Mouse (Mus musculus) CD8-positive naive resting alpha-beta T cell, adult 2 months (primary cell): ENCODE results near the gene Hist1h4h.
A peak's percentile ranks its signal among the peaks of the same experiment; 100 is the strongest.
"Not testable (repeated sequence)": the region's sequence is repeated elsewhere in the genome, so short reads cannot be mapped to it uniquely, and the experiment has no call there.

Experiments
- DNase-seq, 2 experiments: peaks; one replicate each; pipeline ENCODE4 v3.0.0; 2022; ENCODE audit warnings: low read depth in 2 of 2, low spot score in 2 of 2

The Hist1h4h gene

DNA sequence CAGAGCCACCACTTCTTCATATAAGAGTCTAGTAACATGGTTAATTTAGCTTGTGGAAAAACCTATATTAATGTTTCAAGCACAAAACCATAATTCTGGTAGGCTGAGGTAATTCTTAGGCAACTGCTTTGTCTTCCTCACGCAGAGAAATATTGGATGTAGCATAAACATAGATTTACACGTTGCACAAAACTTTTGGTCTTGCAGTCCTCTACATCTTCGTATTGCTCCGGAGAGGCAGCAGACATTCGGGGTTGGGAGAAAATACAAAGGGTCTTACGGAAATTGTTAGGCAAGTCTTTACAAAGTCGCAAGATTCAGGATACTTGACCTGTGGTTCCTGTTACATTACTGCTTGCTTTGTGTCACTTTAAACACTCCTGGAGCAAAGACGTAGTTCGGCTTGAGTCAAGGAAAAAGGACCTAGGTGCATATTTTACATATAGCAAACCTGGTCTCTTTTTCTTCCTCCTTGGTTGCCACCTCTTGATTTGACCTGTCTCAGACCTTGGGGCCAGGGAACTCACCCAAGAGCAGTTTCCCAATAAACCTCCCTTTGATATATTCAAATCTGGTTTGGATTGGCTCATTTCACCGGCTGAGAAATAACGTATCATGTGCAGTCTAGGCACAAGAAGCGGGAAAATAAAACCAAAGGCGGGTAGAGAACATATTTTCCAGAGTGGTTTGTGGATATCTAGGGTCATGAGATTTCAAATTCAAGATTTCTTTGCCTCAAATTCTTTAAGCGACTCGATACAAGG, 3.7 kb downstream of the Hist1h4h start:
- DNase-seq: no peak

DNA sequence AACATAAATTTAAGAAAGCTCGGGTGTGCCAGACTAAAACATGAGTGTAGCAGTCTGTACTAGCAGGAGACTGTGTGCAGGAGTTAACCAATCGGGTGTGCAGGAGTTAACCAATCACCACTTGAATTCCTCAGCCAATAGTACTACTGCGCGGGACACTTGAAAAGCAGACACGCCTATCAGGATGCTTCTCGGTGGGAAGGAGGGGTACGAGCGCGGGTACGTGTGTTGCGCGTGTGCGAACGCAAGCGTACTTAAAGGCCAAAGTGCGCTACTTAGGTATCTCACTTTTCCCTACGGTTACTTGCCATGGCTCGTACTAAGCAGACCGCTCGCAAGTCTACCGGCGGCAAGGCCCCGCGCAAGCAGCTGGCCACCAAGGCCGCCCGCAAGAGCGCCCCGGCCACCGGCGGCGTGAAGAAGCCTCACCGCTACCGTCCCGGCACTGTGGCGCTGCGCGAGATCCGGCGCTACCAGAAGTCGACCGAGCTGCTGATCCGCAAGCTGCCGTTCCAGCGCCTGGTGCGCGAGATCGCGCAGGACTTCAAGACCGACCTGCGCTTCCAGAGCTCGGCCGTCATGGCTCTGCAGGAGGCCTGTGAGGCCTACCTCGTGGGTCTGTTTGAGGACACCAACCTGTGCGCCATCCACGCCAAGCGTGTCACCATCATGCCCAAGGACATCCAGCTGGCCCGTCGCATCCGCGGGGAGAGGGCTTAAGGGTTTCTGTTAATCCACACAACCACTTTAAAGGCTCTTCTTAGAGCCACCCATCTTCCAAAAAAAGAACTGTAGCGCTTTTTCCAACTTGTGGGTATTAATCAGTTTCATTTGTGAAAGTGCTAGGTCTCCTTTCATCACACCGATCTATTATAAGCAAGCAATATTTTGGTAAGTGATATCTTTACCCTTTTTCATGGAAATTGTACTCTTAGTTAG, 4.6 kb downstream of the Hist1h4h start, which contains the start of gene Hist1h3g:
Gene Hist1h3g (plus strand): TSS at position 286 of the 939 bp plus-strand sequence.
- peak; percentile 65 to 81 for DNase-seq

DNA sequence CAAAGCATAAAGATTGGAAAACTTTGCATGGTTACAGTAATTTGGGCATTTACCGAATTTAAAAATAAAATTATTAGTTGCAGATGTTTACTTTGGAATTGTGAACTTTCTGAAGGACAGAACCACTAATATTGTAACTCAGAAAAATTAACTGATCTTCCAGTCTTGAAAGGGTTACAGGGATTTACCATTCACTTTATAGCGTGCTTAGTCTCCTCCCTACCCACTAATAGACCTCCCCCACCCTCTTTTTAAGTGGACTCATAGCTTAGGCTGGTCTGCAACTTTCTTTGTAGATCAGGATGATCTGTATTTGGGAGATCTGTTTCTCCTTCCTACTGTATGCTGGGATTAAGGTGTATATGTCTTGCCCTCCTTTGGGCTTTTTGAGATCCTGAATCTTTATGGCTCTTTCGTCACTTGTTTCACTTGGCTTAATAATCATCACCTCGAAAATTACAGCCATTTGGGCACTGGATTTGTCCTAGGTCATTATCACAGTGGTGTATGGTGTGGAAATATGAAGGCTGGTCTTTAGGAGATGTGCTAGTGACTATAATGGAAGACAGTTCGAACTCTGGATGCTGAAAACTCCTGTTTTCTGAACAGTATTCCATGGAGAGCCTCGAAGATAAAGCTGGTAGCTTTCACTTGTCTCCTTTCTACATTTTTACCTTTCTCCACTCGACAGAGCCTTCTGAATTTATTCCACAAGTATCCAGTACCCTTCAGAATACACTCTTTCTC, 5.4 kb downstream of the Hist1h4h start:
- no peak for DNase-seq

DNA sequence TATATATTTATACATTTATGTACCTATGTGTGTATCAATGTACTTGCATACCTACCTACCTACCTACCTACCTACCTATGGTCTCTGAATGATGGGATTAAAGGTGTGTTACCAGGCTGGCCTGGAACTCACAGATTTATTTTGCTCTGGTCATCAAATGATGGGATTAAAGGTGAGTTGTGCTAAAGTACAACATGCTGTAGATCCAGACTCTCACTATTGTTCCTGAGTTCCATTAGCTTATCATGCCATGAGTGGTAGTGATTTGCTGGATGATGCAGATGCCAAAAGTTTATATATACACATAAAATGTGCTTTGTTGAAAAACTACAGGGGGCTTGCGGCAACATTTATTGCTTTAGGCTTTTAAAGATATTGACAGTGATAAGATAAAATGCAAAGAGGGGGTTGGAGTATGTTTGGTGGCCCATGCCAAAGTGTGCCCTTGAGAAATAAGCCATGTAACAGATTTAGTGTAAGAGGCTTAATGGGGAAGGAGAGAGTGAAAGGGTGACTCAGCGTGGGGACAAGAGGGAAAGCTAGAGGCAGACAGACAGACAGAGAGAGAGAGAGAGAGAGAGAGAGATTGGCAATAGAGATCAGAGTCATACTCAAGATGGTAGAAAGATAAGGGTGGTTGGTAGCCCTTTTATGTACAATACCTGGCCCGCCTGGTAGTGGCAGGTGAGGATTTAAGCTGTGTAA, 6.3 kb downstream of the Hist1h4h start:
- no peak for DNase-seq

DNA sequence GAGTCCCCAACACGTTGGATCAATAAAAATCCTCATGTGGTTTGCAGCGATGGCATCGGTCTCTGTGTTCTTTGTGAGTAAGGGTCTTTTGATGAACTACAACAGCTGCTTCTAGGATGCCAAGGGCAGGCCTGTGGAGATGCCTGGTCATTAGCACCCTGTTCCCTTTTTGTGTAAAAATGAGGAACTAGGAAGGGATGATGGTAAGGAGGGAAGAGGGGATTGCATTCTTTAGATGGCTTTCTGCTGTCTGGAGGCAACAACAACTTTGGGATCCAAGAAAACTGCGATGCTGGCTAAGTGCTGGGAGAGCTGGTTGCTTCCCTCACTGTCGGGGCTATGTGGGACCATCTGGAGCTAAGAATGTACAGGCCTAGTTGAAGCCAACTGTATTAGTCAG, 7.4 kb downstream of the Hist1h4h start:
- no peak for DNase-seq

DNA sequence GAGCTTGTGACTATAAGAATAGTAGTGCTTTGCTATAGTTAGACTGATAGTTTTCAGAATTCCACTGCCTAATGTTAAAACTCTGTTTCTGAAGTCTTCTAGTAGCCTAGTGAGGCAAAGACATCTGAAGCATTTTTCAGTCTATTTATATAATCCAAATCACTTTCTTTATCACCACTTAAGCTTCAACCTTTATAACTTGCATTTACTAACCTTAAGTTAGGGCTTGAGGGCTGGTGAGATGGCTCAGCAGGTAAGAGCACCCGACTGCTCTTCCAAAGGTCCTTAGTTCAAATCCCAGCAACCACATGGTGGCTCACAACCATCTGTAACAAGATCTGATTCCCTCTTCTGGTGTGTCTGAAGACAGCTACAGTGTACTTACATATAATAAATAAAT, 9.0 kb downstream of the Hist1h4h start:
- DNase-seq: not testable (repeated sequence)

DNA sequence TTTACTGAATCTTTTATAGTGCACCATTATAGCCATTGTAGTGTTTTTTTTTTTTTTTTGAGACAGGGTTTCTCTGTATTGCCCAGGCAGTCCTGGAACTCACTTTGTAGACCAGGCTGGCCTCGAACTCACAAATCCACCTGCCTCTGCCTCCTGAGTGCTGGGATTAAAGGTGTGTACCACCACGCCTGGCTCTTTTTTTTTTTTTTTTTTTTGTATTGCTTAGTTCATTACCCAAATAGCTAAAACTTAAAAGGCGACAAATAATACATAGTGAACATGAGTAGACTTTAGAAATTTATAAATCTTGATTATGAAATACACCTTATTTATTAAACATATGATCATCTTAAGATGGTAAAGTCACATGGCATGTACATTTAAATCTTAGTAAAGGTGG, 10.6 kb downstream of the Hist1h4h start:
- DNase-seq: no peak

DNA sequence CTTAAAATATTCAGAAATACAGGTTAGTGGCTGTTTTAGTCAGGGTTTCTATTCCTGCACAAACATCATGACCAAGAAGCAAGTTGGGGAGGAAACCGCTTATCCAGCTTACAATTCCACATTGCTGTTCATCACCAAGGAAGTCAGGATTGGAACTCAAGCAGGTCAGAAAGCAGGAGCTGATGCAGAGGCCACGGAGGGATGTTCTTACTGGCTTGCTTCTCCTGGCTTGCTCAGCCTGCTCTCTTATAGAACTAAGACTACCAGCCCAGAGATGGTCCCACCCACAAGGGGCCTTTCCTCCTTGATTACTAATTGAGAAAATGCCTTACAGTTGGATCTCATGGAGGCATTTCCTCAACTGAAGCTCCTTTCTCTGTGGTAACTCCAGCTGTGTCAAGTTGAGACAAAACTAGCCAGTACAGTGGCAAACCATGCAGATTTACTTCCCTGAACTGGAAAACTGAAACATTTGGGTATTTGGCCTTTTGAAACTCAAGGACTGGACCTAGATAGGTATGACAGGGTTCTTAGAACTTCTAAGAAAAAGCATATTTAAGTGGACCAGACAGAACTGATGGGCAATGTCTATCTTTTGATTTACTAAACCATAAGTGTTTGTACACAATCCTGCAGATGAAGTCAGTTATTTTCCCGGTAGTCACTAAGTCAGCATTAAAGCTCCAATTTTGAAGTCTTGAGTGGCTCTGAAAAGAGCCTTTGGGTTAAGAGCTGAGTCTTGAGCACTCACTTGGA, 11.6 kb downstream of the Hist1h4h start:
- not testable (repeated sequence) for DNase-seq

DNA sequence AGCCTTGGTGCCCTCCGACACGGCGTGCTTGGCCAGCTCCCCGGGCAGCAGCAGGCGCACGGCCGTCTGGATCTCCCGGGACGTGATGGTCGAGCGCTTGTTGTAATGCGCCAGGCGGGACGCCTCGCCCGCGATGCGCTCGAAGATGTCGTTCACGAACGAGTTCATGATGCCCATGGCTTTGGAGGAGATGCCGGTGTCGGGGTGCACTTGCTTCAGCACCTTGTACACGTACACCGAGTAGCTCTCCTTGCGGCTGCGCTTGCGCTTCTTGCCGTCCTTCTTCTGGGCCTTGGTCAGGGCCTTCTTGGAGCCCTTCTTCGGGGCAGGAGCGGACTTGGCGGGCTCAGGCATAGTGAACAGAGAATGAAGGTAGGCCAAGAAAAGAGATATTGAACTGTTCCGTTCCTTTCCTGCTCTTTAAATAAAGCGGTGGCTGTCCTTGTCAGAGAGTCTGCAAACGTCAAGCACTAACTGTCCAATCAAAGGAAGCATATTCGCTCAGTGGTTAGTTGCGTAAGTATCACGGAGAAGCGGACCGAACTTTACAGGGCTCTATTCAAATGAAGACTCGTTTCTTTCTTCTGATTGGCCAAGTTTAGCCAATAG, 12.3 kb downstream of the Hist1h4h start, which contains the start of gene Hist1h2bh:
Gene Hist1h2bh (minus strand): TSS at position 394 of the 609 bp plus-strand sequence.
- DNase-seq: peak; percentile 61 to 66

DNA sequence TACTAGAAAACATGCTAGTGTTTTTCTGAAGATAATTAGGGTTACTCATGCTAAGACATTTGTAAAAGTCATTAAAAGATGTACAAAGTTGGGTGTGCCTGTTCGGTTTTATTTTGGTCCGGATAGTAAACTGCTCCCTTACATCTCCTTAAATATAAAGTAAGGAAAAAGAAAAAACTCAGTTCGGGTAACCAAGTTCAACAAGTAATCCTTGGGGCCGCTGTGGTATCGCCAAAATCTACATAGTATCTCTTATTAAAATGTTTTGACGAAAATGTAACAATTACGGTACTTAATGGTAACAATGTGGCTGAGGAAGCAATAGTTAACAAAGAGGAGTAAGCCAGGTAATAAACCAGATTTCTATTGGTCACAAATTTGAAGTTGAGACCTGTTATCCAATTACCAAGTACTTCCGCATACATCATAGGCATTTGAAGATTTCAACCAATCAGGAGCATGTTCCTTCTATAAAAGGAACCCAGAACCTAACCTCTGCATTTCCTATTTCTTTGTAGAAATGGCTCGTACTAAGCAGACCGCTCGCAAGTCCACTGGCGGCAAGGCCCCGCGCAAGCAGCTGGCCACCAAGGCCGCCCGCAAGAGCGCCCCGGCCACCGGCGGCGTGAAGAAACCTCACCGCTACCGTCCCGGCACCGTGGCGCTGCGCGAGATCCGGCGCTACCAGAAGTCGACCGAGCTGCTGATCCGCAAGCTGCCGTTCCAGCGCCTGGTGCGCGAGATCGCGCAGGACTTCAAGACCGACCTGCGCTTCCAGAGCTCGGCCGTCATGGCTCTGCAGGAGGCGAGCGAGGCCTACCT, 13.3 kb downstream of the Hist1h4h start, which contains the start of gene Hist1h3f:
Gene Hist1h3f (plus strand): TSS at position 88 of the 822 bp plus-strand sequence.
- peak; percentile 75 to 82 for DNase-seq

DNA sequence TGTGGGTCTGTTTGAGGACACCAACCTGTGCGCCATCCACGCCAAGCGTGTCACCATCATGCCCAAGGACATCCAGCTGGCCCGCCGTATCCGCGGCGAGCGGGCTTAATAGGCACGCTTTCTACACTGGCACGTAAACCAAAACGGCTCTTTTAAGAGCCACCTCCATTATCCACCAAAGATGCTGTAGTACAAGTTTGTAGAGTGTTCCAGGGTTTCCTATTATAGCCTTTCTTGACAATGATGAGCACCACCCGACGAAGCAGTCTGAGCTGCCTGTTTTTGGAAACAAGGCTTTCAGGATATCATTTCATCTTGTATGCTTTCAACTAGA, 13.9 kb downstream of the Hist1h4h start:
- peak in 1 of 2 experiments; percentile 53 for DNase-seq

DNA sequence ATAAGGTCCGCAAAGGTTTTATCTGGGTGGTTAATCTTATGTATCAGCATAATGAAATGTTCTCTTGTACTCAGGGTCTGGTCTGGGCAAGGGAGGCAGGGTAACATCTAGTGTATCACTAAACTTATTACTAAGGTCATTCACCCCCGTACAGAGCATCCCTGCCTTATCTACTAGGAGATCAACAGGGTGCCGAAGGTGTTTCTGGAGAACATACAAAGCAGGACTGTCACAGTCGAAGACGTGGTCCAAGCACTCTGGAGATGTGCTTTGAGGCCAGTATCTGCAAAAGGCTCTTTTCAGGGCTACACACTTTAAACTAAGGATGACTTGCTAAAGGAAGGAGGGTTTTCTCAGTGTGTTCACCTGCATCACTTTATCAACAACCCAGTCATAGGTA, 15.8 kb downstream of the Hist1h4h start:
- DNase-seq: no peak

DNA sequence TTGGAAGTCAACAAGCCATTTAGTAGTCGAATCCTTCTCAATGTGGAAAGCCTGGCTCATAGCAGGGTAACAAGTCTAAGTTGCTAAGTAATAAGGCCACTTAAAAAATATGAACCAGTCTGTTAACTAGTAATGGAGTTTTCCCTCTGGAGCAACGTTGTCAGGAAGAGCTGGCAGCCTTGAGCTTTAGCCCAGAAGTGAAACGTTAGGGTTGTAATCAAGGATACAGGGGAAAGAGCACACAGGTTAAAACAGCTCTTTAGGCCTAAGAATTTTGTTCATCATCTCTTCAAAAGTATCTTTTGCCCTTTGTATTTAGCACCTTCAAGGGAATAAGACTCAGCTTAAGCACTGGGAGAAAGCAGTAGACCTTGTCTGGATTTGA, 19.9 kb downstream of the Hist1h4h start:
- DNase-seq: no peak

DNA sequence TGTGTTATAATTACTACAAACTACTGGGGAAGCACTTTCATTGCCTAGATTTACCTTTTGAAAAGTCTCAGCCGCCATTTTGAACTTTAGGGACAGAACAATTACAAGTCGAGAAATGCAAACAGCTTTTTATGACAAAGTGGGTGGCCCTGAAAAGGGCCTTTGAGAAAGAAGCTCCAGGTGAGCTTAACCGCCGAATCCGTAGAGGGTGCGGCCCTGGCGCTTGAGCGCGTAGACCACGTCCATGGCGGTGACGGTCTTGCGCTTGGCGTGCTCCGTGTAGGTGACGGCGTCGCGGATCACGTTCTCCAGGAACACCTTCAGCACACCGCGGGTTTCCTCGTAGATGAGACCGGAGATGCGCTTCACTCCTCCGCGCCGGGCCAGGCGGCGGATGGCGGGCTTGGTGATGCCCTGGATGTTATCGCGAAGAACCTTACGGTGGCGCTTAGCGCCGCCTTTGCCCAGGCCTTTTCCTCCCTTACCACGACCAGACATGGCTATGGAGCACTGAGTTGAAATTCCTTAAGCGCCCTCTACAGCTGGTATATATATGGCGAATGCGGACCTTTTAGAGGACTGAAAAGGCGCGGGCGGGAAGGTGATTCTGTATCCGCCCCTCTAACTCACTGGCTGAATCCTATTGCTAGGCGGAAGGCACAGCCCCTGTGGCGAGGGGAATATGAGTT, 20.4 kb downstream of the Hist1h4h start, which contains the start of gene Hist1h4f:
Gene Hist1h4f (minus strand): TSS at position 503 of the 689 bp plus-strand sequence.
- peak; percentile 61 to 81 for DNase-seq

DNA sequence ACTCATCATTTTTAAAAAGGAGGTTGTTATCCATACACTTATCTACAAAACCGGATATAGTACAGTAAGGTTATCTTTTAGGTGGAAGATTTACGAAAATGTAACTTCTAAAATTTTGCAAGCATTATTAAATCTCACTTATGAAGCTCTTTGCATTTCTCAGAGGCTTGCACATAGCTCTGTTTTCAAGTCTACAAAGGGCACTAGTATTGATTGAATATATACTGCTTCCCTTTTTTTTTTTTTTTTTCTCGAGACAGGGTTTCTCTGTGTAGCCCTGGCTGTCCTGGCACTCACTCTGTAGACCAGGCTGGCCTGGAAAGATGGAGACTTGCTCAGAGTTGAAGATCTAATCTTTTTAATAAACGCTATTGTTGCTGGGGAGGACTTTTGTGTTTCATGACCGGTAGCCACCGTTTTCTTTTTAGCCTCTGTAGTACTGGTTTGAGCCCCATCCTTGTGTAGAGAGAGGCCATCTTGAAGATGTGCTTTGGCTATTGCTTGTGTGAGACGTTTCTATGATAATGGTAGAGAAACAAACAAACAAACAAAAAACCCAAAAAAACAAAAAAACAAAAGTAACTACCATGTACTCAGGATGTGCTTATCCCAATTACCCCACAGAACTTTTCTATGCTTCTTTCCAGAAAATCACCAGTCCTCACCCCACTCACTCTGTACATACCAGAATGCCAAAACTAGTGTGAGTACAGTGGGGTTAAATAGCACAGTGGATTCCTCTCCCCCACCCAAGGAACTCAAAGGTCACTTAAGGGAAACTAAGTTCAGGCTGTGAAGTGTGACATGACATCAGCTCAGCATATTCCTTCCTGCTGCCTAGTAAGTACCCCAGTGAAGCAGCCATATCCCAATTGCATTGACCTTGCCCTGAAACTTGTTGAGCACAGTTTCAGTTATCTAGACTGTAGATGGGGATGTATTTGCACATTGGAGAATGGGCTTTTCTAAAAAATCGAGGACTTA, 21.4 kb downstream of the Hist1h4h start:
- DNase-seq: no peak

DNA sequence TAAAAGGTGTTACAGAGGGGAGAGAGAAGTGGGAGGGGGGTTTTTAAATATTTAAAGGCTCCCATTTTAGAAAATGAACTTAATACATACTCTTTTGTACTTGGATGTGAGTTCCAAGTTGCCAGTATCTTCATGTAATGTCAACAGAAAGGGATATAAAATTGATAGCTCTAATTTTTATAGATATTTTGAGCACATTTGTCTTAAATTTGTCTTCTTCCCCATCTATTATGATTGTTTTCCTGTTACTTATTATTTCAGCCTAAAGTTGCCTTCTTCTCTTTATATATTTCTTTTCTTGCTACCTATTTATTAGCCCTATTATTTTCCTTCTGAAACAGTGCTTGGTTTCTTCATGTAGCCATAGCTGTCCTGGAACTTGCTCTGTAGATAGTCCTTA, 22.1 kb downstream of the Hist1h4h start, which contains the start of gene Hist1h1d:
Gene Hist1h1d (plus strand): TSS at position 301 of the 400 bp plus-strand sequence.
- DNase-seq: no peak

DNA sequence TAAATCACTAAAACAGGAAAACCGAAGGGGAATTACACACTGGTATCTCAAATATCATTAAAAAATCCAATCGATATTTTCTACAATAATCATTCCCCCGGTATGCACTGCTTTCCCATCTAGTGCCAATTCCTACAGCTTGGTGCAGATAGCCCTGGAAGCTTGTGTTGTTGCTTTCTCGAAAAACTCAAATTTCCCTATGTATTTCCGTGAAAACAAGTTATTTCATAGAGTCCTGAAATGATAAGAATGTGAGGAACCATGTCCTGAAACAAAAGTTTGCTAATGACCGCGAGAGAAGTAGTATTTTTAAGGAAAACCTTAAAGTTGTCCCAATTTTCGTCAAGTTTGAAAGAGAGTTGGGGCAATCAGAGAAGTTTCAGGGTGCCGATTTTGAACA, 23.5 kb downstream of the Hist1h4h start:
- DNase-seq: no peak
